Mouse (Mus musculus): ENCODE results near the gene N4bp2l1. TPM values are rescaled to one million over a fixed set of nuclear protein-coding genes. Genes with fewer than 3 reads are reported as not detected.
"Not testable (repeated sequence)": the region's sequence is repeated elsewhere in the genome, so short reads cannot be mapped to it uniquely, and the experiment has no call there.

Gene N4bp2l1
- total RNA-seq (2021): 1 to 10 TPM; 2.8 to 4.8 TPM
- long read RNA-seq, experiment 1, partial matches to known transcripts: 0 of 2 reads
- long read RNA-seq, experiment 1, other reads (novel, unspliced or antisense): 0 of 2 reads
- long read RNA-seq, experiment 2, partial matches to known transcripts: 0 of 3 reads
- long read RNA-seq, experiment 2, other reads (novel, unspliced or antisense): 2 of 3 reads

DNA sequence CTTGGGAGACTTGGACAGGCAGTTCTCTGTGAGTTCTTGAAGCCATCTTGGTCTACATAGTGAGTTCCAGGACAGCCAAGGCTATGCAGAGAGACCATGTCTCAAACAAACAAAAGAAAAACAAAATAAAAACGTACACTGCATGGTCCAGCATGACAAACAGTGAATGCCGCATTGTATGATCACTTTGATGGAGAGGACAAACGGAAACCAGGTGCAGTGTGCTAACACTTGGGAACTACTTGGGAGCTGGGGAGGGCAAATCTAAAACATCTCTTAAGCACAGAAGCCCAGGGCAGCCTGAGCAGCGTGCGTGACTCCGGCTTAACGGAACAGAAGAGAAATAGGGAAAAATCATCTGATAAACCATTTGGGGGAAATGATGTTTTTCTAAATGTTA, at the start of gene N4bp2l1:
Gene N4bp2l1 (minus strand): TSS at position 101 of the 400 bp plus-strand sequence.
- intact Hi-C loops (cut with DNase I): no loop called here
- no peak for DNase-seq

DNA sequence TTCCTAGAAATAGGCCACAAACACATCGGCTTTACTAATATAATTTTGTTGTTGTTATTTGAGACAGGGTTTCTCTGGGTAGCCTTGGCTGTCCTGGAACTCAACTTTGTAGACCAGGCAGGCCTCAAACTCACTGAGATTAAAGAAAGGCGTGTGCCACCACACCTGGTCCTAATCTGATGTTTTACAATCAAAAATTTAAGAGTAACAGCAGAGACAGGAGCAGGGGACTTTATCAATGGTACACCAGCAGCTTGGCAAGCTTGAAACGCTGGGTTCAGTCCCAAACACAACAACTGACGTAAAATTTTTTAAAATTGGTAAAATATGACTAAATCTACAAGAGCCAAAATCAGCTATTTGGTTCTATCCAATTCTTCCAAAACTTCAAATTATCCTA, 47.9 kb upstream of the N4bp2l1 start:
- no peak for DNase-seq
- intact Hi-C loops (cut with DNase I): no loop called here

DNA sequence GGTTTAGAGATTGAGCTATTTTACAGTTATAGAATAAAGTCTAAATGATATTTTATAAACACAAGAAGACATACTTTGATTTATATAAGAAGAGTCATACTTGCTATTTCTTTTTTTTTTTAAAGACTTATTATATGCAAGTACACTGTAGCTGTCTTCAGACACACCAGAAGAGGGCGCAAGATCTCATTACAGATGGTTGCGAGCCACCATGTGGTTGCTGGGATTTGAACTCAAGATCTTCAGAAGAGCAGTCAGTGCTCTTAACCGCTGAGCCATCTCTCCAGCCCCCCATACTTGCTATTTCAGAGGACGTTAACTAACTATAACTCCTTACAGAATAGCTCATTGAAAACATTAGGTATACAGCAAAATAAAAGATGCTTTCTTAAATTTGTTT, 46.4 kb upstream of the N4bp2l1 start:
- DNase-seq; intact Hi-C loops (cut with DNase I): not testable (repeated sequence)

DNA sequence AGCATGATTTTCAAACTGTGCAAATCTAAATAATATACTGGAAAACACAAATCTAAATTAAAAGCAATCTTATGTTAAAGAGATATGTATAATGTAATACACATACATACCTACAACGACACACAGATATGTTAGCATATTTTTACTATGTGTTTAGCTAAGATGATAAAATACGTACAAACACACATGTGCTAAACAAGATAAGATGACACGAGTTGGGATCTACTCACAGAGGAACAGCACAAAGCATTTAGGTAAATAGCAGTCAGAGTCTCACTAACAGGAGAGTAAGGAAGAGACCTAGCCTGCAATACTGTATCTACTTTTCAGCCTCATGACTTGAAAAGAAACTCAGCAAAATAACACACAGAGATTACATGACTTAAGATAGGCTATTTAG, 44.5 kb upstream of the N4bp2l1 start:
- intact Hi-C loops (cut with DNase I): no loop called here
- no peak for DNase-seq

DNA sequence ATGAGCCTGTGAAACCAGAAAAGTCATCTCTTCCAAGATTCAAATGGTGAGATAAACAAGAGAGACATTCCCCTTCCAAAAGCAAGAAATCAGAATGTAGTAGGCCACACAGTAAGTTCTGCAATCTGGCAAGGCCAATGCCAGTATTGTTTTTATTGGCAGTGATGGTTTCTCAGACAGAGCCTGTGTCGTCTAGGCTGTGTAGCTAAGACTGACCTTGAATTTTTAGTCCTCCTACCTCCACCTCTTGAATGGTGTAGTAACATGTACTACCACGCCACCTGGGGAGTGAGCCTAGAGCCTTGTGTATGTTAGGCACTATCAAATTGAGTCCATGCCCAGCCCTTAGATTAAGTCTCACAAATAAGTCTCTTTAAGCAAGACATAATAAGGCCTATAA, 32.7 kb upstream of the N4bp2l1 start:
- intact Hi-C loops (cut with DNase I): no loop called here
- no peak for DNase-seq

DNA sequence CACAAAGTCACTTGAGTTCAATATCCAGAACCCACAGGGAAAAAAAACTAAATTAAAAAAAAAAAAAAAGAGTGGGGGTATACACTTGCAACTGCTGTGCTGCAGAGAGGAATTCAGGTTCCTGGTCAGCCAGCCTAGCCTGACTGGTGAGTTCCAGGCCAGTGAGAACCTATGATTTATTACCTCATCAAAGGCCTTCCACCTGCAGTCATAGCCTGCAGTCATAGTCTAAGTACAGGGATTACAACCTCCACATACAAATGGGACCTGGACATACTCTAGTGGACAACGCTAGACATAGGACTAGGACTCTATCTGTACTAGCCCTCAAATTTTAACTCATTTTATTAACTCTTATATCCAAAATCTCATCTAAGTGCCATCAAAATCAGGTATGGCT, 32.3 kb upstream of the N4bp2l1 start:
- no peak for DNase-seq
- intact Hi-C loops (cut with DNase I): no loop called here

DNA sequence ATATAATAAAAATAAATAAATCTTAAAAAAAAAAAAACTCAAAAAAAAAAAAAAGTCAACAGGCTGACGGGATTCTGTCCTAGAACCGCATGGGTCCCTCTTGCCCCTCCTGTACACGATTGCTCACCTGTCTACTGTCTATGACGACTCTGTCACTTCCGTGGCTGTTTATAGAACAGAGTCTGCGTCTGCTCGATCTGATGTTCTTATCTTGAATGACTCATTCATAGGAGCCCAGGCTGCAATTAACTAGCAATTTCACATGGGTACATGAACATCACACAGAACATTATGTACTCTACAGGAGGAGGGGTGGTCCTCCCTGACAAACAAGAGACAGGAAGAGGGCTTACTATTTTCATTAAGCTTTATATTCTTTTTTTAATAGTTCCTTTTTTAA, 28.5 kb upstream of the N4bp2l1 start:
- no peak for DNase-seq
- intact Hi-C loops (cut with DNase I): no loop called here

DNA sequence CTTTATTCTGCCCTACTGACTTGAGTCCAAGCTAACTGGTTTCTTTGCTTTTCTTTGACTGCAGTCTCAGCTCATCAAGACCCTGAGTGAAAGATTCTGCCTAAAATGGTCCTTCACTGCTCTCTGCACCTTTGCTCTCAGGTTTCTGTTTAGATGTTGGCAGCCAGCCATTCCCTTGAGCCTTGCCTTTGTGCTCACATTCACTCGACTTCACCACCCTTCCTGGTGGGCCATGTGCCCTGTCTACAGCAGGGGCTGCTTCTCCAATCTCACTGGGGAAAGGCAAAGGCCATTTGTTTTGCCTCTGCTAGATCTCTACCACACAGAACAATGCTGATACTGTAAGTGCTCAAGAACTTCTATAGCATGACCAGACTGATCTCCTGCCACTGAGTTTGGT, 25.8 kb upstream of the N4bp2l1 start:
- DNase-seq: no peak
- intact Hi-C loops (cut with DNase I): no loop called here

DNA sequence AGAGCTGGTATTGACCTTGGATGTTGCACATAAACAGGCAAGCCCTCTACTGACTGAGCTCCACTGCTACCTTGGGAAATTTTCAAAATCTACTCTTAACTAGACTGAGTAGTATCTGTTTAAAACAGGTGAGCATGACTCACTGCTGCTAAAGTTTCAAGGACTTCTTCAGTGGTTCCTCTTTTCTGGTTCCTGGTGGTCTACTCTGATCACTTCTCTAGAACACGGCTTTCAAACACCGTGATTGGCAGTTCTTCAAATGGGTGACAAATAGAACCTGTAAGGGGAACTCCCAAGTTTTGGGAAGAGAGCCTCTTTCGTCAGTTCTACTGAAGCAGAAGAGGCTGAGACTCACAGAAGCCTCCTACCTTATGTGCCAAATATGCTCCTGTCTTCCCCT, 24.6 kb upstream of the N4bp2l1 start:
- DNase-seq: no peak
- intact Hi-C loops (cut with DNase I): no loop called here

DNA sequence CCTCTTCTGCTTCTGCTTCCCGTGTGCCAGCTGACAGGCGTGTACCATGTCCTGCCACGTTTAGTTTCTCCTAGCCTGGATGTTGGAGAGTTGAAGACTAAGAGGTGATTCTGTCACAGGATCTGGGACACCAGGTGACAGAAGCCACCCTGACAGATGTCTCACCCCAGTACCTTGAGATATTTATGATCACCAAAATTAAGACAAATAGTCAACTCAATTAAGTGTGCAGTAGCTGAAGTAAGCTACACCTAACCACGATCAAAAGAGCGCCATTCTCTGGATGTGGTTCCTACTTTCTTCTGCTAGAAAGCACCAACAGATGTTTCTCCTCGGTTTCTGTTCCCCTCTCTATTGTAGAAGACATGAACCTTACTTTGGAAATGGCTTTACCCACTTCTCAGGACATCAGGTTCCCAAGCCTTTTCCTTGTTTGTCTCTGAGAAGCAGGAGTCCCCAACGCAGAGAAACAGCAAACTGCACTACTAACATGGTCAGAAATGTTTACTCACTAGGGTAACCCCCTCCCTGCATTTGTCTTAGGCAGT, 23.7 kb upstream of the N4bp2l1 start:
- no peak for DNase-seq
- intact Hi-C loops (cut with DNase I): no loop called here

DNA sequence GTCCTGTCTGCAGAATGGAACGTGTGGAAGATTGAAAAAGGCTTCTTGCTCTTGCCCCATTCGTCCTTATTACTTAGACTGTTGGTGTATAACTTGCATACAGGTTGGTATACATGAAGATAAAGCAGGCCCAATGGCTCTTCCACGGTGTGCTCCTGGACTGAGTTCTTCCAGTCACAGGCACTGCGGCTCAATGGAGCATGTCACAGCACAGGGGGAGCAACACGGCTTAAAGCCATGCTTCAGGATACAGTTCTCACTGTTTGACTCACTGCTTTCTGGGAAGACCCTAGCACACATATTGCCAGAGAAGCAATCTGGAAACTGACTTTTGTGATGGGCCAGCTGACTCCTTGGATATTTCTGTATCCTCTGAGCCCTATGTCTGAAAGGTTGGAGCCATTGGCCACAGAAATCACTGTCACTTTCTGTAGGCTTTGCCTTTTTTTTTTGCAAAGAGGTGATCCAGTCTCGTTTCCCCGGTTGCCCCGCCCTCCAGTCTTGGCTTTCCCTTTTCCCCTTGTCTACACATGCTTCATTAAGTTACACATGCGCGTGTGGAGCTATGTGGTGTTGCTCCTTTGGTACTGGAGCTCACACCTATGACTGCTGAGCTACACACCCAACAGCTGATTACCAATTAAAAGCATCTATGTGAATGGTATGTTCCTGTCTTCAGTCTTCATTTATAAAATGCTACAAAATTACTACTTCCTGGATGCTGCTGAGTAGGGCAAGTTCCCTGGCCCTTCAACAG, 21.8 kb upstream of the N4bp2l1 start:
- DNase-seq: no peak
- intact Hi-C loops (cut with DNase I): no loop called here

DNA sequence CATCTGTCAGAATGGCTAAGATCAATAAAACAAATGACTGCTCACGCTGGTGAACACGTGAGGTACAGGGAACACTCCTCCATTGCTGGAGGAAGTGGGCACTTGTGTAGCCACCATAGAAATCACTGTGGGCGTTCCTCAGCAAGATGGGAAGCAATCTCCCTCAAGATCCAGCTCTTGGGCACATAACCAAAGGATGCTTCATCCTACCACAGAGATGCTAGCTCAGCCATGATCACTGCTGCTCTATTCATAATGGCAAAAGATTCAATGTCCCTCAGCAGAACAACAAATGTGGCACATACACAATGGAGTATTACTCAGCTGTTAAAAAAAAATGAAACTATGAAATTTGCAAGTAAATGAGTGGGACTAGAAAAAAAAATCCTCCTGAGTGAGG, 19.7 kb upstream of the N4bp2l1 start:
- intact Hi-C loops (cut with DNase I): no loop called here
- no peak for DNase-seq

DNA sequence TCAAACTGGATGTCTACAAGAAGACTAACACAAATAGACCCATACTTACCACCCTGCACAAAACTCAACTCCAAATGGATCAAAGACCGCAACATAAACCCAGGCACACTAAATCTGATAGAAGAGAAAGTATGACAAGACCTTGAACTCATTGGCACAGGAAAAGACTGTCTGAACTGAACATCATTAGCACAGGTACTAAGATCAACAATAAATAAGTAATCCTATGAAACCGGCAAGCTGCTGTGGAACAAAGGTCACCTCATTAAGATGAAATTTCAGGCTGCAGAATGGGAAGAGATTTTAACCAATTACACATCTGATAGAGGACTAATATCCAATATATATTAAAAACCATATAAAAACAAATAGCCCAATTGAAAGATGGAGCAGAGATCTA, 19.2 kb upstream of the N4bp2l1 start:
- intact Hi-C loops (cut with DNase I): no loop called here

DNA sequence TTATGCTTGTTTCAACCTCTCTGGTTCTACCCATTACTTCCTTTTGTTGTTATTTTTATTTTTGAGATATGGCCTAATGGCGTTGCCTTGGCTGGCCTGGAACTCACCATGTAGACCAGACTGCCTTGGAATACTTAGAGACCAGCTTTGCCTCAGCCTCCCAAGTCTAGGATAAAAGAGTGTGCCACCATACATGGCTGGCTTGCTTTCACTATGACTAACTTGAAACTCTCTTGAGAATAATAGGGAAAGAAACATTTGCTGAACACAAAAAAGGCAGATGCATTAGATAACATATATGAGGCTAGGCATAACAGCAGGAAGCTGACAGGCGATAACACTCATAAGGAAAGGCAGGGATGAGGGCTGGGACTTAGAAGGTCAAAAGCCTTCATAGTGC, 17.1 kb upstream of the N4bp2l1 start:
- DNase-seq: no peak
- intact Hi-C loops (cut with DNase I): no loop called here

More for the DNA sequence above, 19.2 kb upstream of the N4bp2l1 start:
- DNase-seq: no peak

DNA sequence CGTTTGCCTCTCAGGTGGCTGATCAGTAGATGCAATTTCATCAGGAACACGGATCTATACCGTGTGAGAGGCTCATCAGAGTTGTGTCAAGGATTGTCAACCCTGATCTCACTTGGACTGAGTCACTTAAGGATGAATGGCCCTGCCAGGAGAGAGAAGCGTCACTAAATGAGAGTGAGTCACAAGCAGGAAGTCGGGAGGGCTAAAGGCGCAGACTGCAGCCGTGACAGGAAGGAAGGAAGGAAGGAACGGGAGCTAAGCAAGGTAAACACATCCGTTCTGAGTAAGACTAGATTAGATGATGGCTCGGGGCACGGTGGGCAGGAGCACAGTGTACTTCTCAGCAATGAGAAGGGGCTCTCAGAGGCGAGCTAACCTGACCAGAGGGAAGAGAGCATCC, 14.7 kb upstream of the N4bp2l1 start:
- no peak for DNase-seq
- intact Hi-C loops (cut with DNase I): no loop called here

DNA sequence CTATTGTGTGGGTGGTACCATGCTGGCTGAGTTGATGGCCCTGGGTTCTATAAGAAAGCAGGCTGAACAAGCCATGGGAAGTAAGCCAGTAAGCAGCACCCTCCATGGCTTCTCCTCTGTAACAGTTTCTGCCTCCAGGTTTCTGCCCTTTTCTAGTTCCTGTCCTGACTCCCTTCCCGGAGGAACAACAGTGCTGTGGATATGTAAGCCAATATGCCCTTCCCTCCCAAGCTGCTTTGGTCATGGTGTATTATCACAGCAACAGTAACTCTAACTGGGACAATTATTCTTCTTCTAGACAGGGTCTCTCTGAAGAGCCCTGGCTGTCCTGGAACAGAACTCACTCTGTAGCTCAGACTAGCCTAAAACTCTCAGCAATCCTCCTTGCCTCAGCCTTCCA, 14.1 kb upstream of the N4bp2l1 start:
- no peak for DNase-seq
- intact Hi-C loops (cut with DNase I): no loop called here

DNA sequence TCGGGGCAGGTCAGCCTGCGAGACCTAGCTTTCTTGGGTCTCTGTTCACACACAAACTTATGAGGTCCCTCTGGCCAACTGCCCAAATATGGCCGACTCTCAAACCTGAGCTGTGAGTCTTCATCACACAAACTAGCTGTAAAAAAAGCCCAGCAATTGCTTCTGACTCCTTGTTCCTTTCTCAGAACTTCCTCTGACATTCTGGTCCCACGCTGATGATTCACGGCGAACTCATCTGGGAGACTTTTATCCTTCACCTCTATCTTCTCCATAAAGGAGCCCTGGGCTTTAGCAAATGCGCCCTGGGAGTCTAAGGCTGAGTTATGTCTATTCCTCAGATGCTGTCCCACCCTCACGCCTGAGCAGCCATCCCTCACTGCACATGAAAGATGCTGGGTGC, 10.6 kb upstream of the N4bp2l1 start:
- intact Hi-C loops (cut with DNase I): no loop called here
- DNase-seq: no peak

DNA sequence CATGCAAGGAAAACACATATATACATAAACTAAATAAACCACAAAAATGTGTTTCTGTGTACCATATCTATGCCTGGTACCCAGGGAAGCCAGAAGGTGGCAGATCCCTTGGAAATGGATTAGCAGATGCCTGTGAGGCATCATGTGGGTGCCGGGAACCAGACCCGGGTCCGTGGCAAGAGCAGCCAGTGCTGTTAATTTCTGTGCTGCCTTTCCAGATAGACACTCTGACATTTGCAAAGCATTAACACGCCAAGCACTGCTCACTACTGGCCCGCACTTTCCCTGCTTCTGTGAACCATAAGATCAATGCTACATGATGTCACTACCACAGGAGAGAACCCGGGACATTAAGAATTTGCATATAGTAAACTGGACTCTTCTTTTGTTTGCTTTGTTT, 9.1 kb upstream of the N4bp2l1 start:
- intact Hi-C loops (cut with DNase I): no loop called here
- no peak for DNase-seq

DNA sequence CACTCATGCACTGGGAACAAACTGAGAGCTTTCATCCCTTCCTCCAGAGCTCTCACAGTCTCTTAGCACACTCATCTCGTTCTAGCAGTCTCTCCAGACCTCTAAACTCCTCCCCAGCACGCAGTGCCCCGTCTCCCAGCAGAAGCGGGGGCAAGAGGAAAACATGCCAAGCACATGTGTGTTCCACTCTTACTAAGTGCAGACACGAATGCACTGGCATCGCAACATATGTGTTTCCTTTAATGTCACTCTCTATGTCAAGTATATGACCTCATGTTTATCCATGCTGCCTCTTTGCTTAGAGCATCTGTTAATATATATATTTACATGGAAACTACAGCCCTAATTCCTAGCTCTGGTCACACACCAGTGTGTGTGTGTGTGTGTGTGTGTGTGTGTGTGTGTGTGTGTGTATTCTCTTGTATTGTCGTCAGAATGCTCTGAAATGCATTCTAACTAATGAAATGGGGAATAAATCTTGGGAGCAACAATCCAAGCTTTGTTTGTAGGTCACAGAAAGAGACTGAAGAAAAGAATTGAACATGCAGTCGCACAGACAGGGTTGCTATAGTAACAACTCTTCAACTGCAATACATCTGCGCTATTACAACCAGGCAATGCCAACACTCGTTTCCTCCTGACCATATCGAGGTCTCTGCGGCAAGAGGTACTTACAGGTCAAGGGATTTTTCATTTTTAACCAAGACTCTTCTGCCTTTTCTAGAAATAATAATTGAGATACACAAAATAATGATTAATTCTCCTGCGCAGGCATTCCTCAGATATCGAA, 4.6 kb upstream of the N4bp2l1 start:
- DNase-seq: no peak
- intact Hi-C loops (cut with DNase I): no loop called here

DNA sequence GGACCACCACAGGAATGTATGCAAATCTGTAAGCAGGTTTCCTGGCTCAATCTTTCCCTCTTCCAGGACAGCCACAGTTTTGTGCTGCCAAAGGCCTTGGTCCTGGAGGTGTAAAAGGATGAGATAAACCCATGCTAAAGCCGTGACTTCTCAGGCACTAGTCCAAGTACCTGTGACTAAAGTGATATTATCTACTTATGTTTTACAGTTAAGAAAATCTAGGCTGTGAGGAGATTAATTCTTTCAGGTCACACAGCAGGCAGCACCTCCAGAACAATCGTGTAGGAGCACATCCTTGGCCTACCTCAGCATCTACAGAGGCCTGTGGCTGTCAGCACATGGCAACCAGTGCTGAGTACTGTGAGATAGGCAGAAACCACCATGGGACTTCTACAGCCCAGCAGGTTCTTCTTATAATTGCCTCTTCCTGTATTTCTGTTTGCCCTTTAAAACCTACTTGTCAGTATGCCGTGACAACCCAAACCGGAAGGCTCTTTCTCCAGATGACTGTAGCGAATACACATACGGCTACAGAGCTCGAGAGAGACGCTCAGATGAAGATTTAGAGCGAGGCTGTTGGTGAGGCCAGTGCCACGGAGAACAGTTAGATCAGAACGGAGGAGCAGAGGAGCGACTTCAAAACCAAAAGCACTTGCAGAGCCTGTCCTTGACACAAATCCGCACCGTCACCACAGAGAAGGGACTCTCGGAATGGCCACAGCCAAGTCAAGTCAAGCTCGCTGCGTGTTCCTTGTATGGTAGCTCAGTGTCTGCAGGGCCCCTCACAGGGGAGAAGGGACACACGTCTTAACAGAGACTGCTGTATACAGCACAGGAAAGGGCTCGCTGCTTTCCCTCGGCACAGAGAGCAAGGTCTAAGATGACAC, 3.8 kb upstream of the N4bp2l1 start:
- intact Hi-C loops (cut with DNase I): no loop called here
- DNase-seq: peak in 1 of 2 experiments; percentile 22

Data from heart, postnatal 14 days (tissue).